Mouse (Mus musculus): ENCODE measurements around the gene Wdr20rt. TPM values are rescaled to one million over a fixed set of nuclear protein-coding genes. Genes with fewer than 3 reads are reported as not detected.

Wdr20rt gene
- polyA plus RNA-seq, 1 experiment from 2014 or later = not detected

Other genes with a start within 250 kb of the Wdr20rt start
- gene Prpf39, start 189.2 kb upstream of the Wdr20rt start, polyA plus RNA-seq (2014; fragmentation: Nextera tagmentation; extraction: Ambion mirVana) = 56.4 and 58.7 TPM in 2 replicates
- 390 and 402 TPM in 2 replicates for gene Fkbp3, start 151.5 kb upstream of the Wdr20rt start, polyA plus RNA-seq (2014; fragmentation: Nextera tagmentation; extraction: Ambion mirVana)
- gene Fancm, start 149.9 kb upstream of the Wdr20rt start, polyA plus RNA-seq (2014; fragmentation: Nextera tagmentation; extraction: Ambion mirVana) = 7.5 and 10.2 TPM in 2 replicates
- 55.6 and 58.7 TPM in 2 replicates for gene Mis18bp1, start 52.9 kb upstream of the Wdr20rt start, polyA plus RNA-seq (2014; fragmentation: Nextera tagmentation; extraction: Ambion mirVana)

Data from intestine, embryonic 14.5 days (tissue).